Mouse (Mus musculus): ENCODE data around the gene Olfr896-ps1. TPM values are rescaled to one million over a fixed set of nuclear protein-coding genes. Genes with fewer than 3 reads are reported as not detected.

Olfr896-ps1 gene
- polyA plus RNA-seq (2012; rRNA removed), result not detected in 2 replicates

DNA sequence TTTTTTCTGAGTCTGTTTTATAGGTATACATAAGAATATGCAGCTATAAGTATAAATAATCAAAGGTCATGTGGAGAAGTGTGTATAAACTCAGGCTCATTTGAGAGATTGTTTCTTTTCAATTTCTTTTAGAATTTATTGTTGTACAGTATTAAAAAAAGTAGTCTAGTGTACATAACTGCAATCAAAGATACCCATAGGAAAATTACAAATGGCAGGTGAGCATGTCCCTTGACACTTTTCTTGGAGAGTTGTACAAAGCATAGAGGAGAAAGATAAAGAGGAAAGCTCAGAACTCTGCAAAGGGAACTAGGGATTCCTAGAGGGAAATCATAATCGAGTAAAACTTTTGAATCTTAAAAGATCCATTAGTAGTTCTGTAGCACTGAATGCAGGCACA is at the start of gene Olfr896-ps1:
Olfr896-ps1 (plus strand) TSS at position 301 of the 400 bp plus-strand sequence.
- no peak for DNase-seq (ENCODE audit: low read depth, low spot score)
- 83% methylated on average over 1 of the region's 1 CpGs for WGBS

DNA sequence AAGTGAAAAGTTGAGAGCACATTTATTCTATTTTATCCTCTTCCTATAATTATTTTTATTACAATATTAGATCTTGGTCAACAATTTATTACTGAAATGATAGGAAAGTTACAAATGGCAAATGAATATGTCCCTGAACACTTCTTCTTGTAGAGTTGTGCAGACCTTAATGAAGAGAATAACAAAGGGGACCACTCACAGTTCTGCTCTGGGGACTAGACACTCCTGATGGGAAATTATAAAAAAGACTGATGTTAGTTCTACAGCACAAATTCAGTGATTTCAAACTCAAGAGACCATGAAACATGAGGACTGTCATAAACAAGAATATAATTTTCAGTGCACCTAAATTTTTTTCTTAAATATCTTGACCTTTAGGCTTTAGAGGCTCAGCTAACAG is 38.4 kb upstream of the Olfr896-ps1 start, which contains the start of gene Olfr143:
Olfr143 (plus strand) TSS at position 301 of the 400 bp plus-strand sequence.
- no peak for DNase-seq (ENCODE audit: low read depth, low spot score)

DNA sequence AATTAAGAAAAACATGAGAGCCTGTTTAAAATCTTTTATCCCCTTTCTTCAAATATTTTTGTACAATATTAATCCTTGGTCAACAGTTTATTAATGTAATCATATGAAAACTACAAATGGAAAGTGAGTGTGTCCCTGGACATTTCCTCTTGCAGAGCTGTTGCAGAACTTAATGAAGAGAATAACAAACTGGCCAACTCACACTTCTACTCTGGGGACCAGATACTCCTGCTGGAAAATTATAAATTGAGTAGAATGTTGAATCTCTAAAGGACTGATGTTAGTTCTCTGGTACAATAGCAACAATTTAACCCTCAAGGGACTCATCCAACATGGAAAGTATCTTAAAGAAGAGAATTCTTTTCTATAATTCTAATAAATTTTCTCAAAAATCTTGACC is 23.4 kb upstream of the Olfr896-ps1 start, which contains the start of gene Olfr895:
Olfr895 (plus strand) TSS at position 301 of the 400 bp plus-strand sequence.
- no peak for DNase-seq (ENCODE audit: low read depth, low spot score)

DNA sequence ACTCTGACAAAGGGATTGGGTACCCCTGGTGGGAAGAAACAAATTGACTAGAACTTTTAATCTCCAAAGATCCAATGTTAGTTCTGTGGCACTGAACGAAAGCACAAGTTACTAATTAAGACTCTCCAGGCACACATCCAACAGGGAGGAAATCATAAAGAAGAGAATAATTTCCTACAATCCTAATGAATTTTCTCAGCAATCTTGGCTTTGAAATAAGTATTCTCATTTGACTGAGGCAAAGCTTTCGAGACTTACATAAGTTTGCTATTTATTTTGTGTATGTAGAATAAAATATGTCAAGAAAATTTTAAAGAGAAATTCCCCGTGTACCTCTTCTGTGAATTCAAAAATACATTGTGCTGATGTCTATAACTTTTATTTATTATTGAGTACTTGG is 37.9 kb downstream of the Olfr896-ps1 start, which contains the start of gene Olfr25:
Olfr25 (plus strand) TSS at position 301 of the 400 bp plus-strand sequence.
- DNase-seq (ENCODE audit: low read depth, low spot score), result no peak
- 70% methylated on average over 3 of the region's 3 CpGs for WGBS

Other genes starting within 250 kb of the Olfr896-ps1 start
- not detected in 2 replicates for gene Olfr884, start 244.6 kb upstream of the Olfr896-ps1 start, polyA plus RNA-seq (2012; rRNA removed)
- gene Olfr885, start 229.8 kb upstream of the Olfr896-ps1 start, polyA plus RNA-seq (2012; rRNA removed), result not detected in 2 replicates
- gene Olfr887, start 207.0 kb upstream of the Olfr896-ps1 start, polyA plus RNA-seq (2012; rRNA removed), result not detected in 2 replicates
- gene Olfr888, start 183.0 kb upstream of the Olfr896-ps1 start, polyA plus RNA-seq (2012; rRNA removed), result not detected in 2 replicates
- not detected in 2 replicates for gene Olfr889, start 175.9 kb upstream of the Olfr896-ps1 start, polyA plus RNA-seq (2012; rRNA removed)
- gene Olfr890, start 148.6 kb upstream of the Olfr896-ps1 start, polyA plus RNA-seq (2012; rRNA removed), result not detected in 2 replicates
- not detected in 2 replicates for gene Olfr891, start 110.3 kb upstream of the Olfr896-ps1 start, polyA plus RNA-seq (2012; rRNA removed)
- not detected in 2 replicates for gene Olfr893, start 82.7 kb upstream of the Olfr896-ps1 start, polyA plus RNA-seq (2012; rRNA removed)
- gene Olfr894, start 73.1 kb upstream of the Olfr896-ps1 start, polyA plus RNA-seq (2012; rRNA removed), result not detected in 2 replicates
- gene Olfr143, start 38.3 kb upstream of the Olfr896-ps1 start, polyA plus RNA-seq (2012; rRNA removed), result not detected in 2 replicates
- not detected in 2 replicates for gene Olfr895, start 23.3 kb upstream of the Olfr896-ps1 start, polyA plus RNA-seq (2012; rRNA removed)
- not detected in 2 replicates for gene Olfr25, start 38.0 kb downstream of the Olfr896-ps1 start, polyA plus RNA-seq (2012; rRNA removed)
- not detected in 2 replicates for gene Olfr898, start 57.3 kb downstream of the Olfr896-ps1 start, polyA plus RNA-seq (2012; rRNA removed)
- gene Olfr250, start 75.8 kb downstream of the Olfr896-ps1 start, polyA plus RNA-seq (2012; rRNA removed), result not detected in 2 replicates
- gene Olfr251, start 86.0 kb downstream of the Olfr896-ps1 start, polyA plus RNA-seq (2012; rRNA removed), result not detected in 2 replicates
- gene Olfr147, start 110.6 kb downstream of the Olfr896-ps1 start, polyA plus RNA-seq (2012; rRNA removed), result not detected in 2 replicates
- not detected in 2 replicates for gene Olfr901, start 138.3 kb downstream of the Olfr896-ps1 start, polyA plus RNA-seq (2012; rRNA removed)
- not detected in 2 replicates for gene Olfr902, start 156.5 kb downstream of the Olfr896-ps1 start, polyA plus RNA-seq (2012; rRNA removed)
- not detected in 2 replicates for gene Olfr904, start 172.0 kb downstream of the Olfr896-ps1 start, polyA plus RNA-seq (2012; rRNA removed)
- gene Olfr905, start 180.0 kb downstream of the Olfr896-ps1 start, polyA plus RNA-seq (2012; rRNA removed), result not detected in 2 replicates
- not detected in 2 replicates for gene Olfr906, start 196.0 kb downstream of the Olfr896-ps1 start, polyA plus RNA-seq (2012; rRNA removed)
- not detected in 2 replicates for gene Olfr907, start 204.7 kb downstream of the Olfr896-ps1 start, polyA plus RNA-seq (2012; rRNA removed)
- not detected in 2 replicates for gene Olfr911-ps1, start 230.5 kb downstream of the Olfr896-ps1 start, polyA plus RNA-seq (2012; rRNA removed)
- gene Olfr910, start 246.7 kb downstream of the Olfr896-ps1 start, polyA plus RNA-seq (2012; rRNA removed), result not detected in 2 replicates

Measured in large intestine, adult 2 months (tissue).